Mouse (Mus musculus): ENCODE results near the gene Mark2. TPM values are rescaled to one million over a fixed set of nuclear protein-coding genes. Genes with fewer than 3 reads are reported as not detected.

The Mark2 gene
- polyA plus RNA-seq, 1 experiment: not detected

DNA sequence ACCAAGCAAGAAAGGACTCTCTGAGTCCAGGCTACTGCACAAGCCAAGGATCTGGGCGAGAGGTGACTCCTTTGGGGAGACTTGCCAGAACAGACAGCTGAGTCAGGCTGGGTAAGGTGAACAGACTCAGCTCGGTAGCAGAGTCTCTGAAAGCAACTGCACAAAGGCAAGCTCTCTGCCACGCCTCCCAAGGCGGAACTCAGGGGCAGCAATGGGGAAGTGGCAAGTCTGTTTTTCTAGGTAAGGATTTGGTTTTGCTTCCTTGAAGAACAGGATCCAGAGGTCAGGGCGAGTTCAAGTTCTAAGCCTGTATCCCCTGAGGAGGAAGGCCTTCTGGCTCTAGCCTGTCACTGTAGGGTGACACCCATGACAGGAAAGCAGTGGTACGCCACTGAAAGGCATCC, 115.1 kb downstream of the Mark2 start:
- H3K4me3 ChIP-seq (ENCODE audit: insufficient read depth, low read depth, low read length): no peak overlapping the region
- TF ChIP-seq POLR2A (IDR thresholded peaks at IDR 0.05; ENCODE audit: insufficient read depth, low read depth, low read length): no peak
- no peak for TF ChIP-seq CTCF (IDR thresholded peaks at IDR 0.05; ENCODE audit: insufficient read depth, low read depth, low read length)
- H3K4me1 ChIP-seq (ENCODE audit: control insufficient read depth, insufficient read depth, low read length): no peaks in the 10 kb centered on the region
- WGBS: 73% methylated on average over 6 of the region's 6 CpGs
- H3K27ac ChIP-seq (ENCODE audit: insufficient read depth, low read depth, low read length): no peak overlapping the region

Other genes starting within 250 kb of the Mark2 start
- not detected in 2 replicates for gene Flrt1, start 236.1 kb downstream of the Mark2 start, polyA plus RNA-seq (2012; ENCODE audit: insufficient read depth, insufficient read length, low replicate concordance, missing spikeins)
- not detected in 2 replicates for gene Otub1, start 135.5 kb downstream of the Mark2 start, polyA plus RNA-seq (2012; ENCODE audit: insufficient read depth, insufficient read length, low replicate concordance, missing spikeins)
- not detected in 2 replicates for gene Cox8a, start 124.2 kb downstream of the Mark2 start, polyA plus RNA-seq (2012; ENCODE audit: insufficient read depth, insufficient read length, low replicate concordance, missing spikeins)
- gene Naa40, start 100.7 kb downstream of the Mark2 start, polyA plus RNA-seq (2012; ENCODE audit: insufficient read depth, insufficient read length, low replicate concordance, missing spikeins): not detected in 2 replicates
- gene Rcor2, start 74.5 kb downstream of the Mark2 start, polyA plus RNA-seq (2012; ENCODE audit: insufficient read depth, insufficient read length, low replicate concordance, missing spikeins): not detected in 2 replicates
- not detected in 2 replicates for gene Spindoc, start 41.1 kb upstream of the Mark2 start, polyA plus RNA-seq (2012; ENCODE audit: insufficient read depth, insufficient read length, low replicate concordance, missing spikeins)
- gene 2700081O15Rik, start 75.8 kb upstream of the Mark2 start, polyA plus RNA-seq (2012; ENCODE audit: insufficient read depth, insufficient read length, low replicate concordance, missing spikeins): 113 TPM in 1 of 2 replicates, not detected in the other
- gene Rtn3, start 141.4 kb upstream of the Mark2 start, polyA plus RNA-seq (2012; ENCODE audit: insufficient read depth, insufficient read length, low replicate concordance, missing spikeins): 345 and 642 TPM in 2 replicates
- not detected in 2 replicates for gene Atl3, start 152.2 kb upstream of the Mark2 start, polyA plus RNA-seq (2012; ENCODE audit: insufficient read depth, insufficient read length, low replicate concordance, missing spikeins)
- not detected in 2 replicates for gene Pla2g16, start 215.6 kb upstream of the Mark2 start, polyA plus RNA-seq (2012; ENCODE audit: insufficient read depth, insufficient read length, low replicate concordance, missing spikeins)

Data from olfactory bulb, adult 2 months (tissue).